Mouse (Mus musculus) heart, adult 11 months (tissue): ENCODE data around the gene Slc29a3.
A peak's percentile ranks its signal among the peaks of the same experiment; 100 is the strongest.
"Not testable (repeated sequence)": the region's sequence is repeated elsewhere in the genome, so short reads cannot be mapped to it uniquely, and the experiment has no call there.

Source experiments
- DNase-seq: peaks from one replicate; pipeline ENCODE4 v3.0.0; 2022

Slc29a3 gene

GRCm38 (mm10) chr10:60723345-60723744, 29.2 kb downstream of the Slc29a3 start:
- DNase-seq, result peak; percentile 88

GRCm38 (mm10) chr10:60721640-60722039, 31.0 kb downstream of the Slc29a3 start:
- DNase-seq, result no peak

- no peak for DNase-seq
Measured at GRCm38 (mm10) chr10:60720461-60720860, 32.1 kb downstream of the Slc29a3 start.

- no peak for DNase-seq
Measured at GRCm38 (mm10) chr10:60718491-60718890, 34.1 kb downstream of the Slc29a3 start.

GRCm38 (mm10) chr10:60716449-60716848, 36.1 kb downstream of the Slc29a3 start:
- no peak for DNase-seq

DNA sequence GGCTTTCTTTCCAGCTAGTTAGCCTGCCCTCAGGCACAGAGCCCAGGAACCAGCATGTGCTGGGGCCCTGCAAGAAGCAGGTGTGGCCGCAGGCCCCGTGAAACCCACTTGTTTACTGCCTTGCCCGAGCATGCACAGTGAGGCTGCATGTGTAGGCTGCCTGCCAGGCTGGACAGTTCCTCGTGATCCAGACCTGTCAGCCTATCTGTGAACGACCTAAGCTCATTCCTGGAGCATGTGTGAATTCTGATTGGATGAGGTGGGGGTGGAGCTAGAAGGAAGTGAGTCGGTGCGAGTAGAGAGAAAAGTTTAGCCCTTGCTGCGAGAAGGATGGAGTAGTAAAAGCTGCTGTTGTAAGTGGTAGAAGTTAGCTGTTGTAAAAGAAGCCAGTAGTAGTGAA, 40.3 kb downstream of the Slc29a3 start:
- DNase-seq, result not testable (repeated sequence)

DNA sequence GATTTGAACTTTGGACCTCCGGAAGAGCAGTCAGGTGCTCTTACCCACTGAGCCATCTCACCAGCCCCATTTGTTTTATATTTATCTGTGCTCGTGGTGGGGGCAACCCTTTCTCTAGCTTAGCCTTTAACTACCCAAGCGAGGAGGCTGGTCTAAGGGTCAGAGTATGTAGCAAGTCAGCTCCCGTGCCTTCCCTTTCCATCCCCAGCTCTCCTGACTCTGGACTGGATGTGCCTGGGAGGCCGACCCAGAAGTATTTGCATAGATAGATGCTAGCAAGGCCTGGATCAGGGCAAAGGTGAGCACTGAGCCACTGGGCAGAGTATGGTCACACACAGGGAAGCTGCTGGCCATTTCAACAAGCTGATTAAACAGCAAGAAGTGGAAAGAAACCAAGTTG, 43.8 kb downstream of the Slc29a3 start:
- DNase-seq, result no peak

DNA sequence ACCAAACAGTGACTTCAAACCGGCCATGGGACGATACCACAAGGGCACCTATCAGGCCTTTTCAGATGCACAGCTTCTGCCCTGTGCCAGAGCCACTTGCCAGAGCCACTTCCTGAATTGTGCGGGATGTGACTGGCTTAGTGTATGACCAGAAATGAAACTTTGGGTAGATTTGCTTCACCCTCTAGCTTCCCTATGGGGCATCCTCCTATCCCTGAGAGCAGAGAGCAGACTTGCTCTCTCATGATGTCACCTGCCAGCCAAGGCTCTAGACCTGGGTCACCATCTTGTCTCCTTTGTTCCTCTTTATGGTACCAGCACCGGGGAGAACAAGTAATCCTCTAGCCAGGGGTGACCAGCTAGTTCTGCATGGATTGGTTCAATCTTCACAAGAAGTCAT, 46.3 kb downstream of the Slc29a3 start:
- DNase-seq, result peak; percentile 92

GRCm38 (mm10) chr10:60705134-60705533, 47.5 kb downstream of the Slc29a3 start:
- no peak for DNase-seq

DNA sequence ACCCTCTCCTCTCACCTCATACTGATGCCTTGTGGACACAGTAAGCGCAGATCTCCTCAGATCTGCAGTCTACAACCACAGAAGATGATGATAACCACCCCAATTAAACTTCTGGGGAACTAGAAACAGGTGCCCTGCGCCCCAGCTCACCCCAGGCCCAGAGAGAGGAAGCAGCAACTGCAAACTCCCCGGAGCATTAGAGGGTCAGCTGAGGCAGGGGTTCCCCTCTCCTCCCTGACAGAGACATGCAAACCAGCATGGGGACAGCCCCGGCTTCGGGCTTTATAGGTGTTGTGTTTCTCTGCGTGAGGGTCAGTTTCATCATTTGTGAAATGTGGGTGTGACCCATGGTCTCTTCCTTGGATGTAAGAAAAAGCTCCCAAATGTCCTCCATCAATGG, 54.8 kb downstream of the Slc29a3 start:
- no peak for DNase-seq

GRCm38 (mm10) chr10:60696975-60697374, 55.6 kb downstream of the Slc29a3 start:
- peak; percentile 95 for DNase-seq

GRCm38 (mm10) chr10:60696390-60696789, 56.2 kb downstream of the Slc29a3 start, which contains the start of gene Cdh23:
Gene Cdh23, minus strand, starts transcription at chr10:60696490.
- no peak for DNase-seq

- DNase-seq, result no peak
Measured at GRCm38 (mm10) chr10:60691671-60692390, 60.8 kb downstream of the Slc29a3 start.

DNA sequence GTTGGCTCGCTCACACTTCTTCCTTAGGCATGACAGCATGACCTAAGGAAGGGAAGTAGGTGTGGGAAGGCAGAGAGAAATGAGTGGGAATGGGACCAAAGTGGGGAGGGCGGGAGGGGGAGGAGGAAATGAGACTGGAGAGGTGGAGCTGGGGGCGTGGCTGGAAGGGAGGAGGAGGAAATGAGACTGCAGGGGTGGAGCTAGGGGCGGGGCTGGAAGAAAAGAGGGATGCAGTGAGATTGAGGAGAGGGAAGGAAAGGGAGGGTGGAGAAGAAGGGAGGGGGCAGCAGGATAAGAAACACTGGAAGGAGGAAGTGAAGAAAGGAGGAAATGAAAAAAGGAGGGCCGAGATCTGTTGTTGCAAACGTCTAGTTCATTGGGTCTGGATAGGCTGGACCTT, 61.6 kb downstream of the Slc29a3 start:
- DNase-seq, result peak; percentile 94

DNA sequence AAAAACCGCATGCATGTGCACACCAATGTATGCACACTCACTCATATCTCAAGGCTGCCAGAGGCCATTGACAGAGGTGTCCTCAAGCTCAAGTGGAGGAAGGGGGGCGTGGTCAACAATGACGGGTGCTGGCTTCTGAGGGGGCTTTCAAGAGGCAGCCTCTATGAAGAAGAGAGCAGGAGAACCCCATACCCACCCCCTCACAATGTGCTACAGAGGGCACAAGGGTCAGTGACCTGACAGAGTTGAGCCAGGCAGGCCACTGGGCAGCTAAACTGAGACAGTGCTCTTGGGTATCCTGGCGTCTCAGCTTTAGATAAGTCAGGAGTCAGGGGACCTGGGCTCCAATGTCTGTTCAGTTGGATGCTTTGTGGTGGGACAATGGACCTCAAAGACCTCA, 63.2 kb downstream of the Slc29a3 start:
- DNase-seq, result peak; percentile 90

GRCm38 (mm10) chr10:60687011-60687776, 65.4 kb downstream of the Slc29a3 start:
- peak; percentile 96 for DNase-seq

DNA sequence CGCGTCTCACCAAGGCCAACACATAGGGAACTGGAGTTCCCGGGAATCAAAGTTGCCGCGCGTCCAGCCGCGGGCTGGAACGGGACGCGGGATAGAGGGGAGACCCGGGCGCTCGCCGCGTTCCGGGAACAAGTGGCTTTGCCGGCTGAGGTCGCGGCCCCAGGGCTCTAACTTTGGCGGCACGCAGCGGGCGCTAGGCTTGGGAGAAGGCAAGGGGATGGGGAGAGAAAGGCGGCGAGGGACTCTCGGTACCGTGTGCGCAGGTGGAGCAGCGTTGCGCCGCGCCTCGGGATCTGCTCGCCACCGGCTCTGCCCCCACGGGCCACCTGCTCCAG, 66.0 kb downstream of the Slc29a3 start:
- peak; percentile 91 for DNase-seq

DNA sequence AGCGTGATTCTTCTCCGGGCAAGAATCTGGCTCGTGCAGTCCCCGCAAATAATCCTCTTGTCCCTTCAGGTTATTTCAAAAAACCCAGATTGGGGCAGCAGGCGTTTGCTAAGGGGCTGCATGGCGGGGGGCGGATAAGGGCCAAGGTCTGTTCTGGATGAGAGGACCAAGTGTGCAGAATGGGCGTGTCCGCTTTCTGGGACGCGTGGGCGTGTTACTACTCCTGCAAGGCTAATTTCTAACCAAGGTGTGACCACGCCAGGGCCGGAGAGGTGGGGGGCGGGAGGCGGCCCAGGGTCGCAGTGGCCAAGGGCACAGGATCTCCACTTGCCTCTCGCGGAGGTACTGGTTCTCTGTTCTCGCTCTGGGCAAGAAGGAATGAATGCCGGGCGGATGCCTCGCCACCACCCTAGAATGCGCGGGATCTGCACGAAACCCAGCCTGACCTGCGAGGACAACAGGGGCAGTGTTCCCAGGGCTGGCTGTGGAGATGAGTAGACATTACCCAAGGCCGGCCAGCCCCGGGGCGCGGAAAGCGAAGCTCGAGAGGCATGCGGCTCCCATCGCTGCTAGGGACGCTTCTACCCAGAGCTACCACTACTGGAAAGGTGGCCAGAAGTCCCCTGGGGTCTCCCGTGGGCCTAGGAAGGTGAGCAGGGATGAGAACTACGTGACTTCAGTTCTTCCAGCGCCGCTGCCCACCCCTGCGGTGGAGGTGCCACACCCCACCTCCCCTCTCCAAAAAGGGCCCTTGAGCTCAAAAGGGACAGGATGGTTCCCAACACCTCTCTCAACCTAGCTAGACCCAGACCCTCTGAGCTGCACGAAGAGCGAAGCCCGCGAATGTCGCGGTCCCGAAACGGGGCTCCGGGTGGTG, 66.6 kb downstream of the Slc29a3 start:
- DNase-seq, result peak; percentile 90

GRCm38 (mm10) chr10:60678926-60679325, 73.7 kb downstream of the Slc29a3 start:
- DNase-seq, result peak; percentile 68

- DNase-seq, result no peak
Measured at GRCm38 (mm10) chr10:60677319-60677718, 75.3 kb downstream of the Slc29a3 start.

DNA sequence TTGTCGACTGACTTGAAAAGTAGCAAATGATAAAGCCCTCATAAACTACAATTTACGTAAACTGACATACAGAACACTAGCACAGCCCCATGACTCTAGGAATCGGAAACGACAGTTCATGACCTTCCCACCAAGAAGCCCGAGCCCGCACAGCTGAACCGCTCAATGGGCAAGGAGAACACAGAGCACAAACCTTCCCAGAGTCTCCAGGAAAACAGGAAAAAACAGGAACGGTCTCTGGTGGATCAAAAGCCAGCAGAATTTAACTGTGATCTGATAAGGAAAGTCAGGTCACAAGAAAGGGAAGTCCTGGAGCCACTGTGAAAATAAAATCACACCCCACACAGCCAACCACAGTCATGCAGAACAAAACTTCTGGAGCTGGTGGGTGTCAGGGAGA, 82.4 kb downstream of the Slc29a3 start:
- peak; percentile 96 for DNase-seq

DNA sequence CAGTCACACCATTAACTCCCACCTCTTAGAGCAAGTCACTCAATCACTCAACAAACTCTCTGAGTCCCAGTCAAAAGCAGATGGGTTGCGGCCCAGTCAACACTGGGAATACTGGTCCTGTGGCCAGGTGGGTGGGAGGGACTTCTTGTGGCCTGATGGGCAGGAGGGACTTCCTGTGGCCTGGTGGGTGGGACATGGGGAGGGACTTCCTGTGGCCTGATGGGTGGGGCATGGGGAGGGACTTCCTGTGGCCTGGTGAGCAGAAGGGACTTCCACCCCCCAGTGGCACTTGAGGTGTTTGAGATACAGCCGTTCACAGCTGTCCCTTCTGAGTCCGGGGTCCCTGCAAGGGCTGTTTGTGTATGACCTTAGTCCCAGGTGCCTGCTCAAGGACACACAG, 84.0 kb downstream of the Slc29a3 start:
- no peak for DNase-seq
